Mouse (Mus musculus) ovary, adult 18-20 months (tissue): Measurements from ENCODE around the gene Ccdc17.
A peak's percentile ranks its signal among the peaks of the same experiment; 100 is the strongest.

Experiments
- DNase-seq: peaks from one replicate; pipeline ENCODE4 v3.0.0; 2022; ENCODE audit warnings: low spot score, mixed read lengths

The Ccdc17 gene

GRCm38 (mm10) chr4:116645624-116646023 is 49.2 kb downstream of the Ccdc17 start:
- DNase-seq: peak; percentile 28

DNA sequence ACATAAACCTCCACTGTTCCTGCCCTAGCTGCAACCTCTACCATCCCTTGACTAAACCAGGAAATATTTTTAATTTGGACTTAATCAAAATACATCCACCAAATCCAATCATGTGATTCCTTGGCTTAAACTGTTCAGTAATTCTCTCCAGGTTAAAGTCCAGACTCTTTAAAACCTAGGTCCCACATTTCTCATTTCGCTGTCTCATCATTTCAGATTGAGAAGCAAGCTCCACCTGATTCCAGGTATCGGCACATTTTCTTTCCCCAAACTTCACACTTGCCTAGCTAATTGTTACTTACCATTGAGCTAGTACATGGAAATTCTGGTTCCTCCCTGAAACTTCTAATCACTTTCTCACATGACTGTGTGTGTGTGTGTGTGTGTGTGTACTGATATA is 53.0 kb downstream of the Ccdc17 start:
- DNase-seq: no peak
